Mouse (Mus musculus): ENCODE measurements at regions not wholly inside any gene's neighbourhood (a gene's known extent, or its start where the extent isn't known, plus 50 kb on each side); places are given as distances from the start of the nearest gene placed in this dataset.
A peak's percentile ranks its signal among the peaks of the same experiment; 100 is the strongest.

DNA sequence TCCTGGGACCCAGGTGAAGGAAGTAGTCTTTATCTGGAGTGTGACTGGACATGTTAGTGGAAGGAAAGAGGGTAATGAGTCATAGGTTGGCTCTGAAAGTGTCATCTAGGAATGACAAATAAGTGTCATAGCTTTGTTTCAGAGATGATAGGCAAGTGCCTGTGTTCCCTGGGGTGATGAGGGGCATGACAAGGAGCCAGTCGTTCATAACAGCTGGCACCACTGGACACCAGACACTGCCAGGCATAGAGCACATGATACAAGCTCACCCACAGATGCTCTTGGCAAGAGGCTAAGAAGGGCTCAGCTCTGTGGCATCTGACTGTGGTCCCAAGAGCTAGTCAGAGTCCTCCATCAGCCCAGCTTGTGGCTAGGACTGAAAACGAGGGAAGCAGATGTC, 171.0 kb downstream of the Rab11fip4 start:
- no peak for DNase-seq

DNA sequence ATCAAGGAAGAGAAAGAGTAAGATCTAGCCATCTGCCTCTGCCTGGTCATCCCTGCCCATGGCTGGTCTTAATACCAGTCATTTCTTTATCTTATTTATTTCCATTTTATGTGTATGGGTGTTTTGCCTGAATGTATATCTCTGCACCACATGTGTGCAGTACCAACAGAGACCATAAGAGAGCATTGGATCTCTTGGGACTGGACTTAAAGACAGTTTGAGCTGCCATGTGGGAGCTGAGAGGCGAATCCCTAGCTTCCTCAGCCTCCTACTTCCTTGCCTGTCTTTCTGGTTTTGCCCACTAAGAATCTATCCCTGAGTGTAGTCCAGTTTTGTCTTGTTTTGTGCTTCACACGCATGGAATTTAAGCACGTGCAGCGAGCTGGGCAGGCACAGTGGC, 169.5 kb downstream of the Rab11fip4 start:
- DNase-seq = no peak

DNA sequence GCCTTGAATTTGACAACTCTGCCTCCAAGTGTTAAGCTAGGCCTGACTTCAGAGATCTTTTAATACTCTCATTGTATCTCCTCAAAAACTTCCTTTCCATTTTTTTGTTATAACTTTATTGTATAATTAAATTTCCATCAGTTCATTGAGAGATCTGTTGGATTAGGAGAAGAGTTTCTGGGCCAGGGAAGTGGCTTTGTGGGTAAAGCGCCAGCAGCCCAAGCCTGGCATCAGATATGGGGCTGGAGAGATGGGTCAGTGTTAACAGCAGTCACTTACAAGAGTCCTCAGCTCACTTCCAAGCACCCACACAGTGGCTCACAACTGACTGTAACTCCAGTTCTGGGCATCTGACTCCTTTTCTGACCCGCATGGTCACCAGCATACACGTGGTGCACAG, 167.3 kb downstream of the Rab11fip4 start:
- DNase-seq = no peak

DNA sequence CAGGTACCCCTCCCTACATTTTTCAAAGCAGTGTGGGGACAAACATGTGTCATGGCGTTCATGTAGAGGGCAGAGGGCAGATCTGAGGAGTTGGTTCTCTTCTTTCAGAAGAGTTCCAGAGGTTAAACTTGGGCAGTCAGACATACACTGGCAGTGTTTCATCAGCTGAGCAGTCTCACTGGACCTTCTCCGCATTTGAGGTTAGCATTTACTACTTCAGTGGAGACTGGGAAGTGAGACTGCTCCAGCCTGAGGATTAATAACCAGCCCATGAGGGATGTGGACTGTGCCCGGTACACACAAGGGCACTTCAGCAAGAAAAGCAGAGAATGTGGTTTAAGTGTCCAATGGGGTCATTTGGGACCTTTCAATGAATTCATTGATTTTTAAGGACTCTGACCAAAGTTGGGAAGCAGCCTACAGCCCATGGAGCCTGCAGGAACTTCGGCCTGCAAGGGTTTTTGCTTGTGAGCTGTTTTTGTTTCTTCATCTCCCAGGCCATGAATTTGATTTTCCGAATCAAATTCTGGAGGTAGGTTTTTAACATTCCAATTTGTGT, 166.6 kb downstream of the Rab11fip4 start:
- DNase-seq = no peak

DNA sequence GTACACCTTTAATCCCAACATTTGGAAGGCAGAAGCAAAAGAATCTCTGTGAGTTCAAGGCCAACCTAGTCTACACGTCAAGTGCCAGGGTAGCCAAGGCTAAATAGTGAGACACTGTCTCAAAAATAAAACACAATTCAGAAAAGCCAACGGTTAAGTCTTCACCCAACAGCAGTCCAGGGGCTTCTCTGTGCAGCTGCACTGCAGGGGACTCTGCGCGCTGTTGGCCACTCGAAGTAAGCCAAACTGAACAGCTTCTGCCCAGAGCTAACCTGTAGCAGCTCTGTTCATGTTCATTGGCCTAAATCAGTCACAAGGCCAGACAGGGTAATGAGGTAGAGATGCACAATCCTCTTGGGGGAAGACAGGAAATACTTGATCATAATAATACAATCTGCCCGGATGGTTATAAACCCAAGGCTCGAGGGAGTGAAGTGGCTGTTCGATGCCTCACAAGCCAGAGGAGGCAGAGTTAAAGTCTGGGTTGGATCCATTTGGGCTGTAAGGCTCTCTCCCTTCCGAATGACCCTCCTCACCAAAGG, 165.4 kb downstream of the Rab11fip4 start:
- no peak for DNase-seq

DNA sequence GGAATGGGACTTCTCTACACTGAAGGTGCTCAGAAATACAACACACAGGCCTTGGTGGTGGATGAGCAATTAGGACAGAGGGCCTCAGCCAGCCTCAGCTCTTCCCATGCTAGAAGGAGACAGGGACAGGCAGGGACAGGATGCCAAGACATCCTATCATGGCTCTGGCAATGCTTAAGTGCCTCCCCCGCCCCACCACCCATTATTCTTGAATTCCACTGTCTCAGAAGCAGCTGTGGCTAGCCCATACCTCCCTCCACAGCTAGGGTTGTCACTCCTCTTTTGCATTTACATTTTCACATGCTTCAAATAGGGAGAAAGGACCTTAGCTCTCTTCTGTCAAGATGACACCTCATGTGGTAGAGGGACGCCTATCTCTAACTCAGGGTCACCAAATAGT, 162.5 kb downstream of the Rab11fip4 start:
- DNase-seq = no peak

DNA sequence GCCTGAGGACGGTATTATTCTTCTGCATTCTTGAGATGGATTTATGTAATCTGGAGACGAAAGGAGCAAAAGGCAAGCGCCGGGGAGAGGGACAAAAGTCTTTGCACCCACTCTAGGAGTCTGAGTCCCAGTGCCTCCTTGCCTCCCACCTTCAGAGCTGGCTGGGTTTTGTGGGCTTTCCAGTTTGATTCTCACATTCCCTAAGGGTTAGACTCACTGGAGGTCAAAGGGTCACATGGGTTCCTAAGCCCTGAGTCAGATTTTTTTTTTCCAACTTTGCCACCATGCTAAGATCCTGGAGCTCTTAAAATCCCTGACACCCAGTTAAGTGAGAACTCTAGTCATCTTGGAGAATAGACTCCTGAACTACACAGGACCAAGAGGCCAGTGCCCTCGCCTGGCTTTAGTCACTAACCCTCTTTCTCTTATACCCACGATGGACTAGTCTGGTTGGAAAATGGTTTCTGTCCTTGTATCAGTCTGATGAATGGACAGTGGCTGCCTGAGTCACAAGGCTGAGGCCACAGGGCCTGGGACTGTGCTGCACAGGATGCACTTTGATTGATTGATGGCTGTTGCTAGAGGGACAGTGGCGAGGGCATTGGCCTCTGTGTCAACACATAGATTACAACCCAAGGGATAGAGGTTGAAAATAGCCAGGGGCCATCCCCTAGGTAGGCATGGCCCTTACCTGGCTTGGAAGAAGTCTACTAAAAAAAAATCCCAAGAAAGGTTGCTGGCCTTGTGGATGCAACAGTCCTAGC, 161.9 kb downstream of the Rab11fip4 start:
- no peak for DNase-seq

DNA sequence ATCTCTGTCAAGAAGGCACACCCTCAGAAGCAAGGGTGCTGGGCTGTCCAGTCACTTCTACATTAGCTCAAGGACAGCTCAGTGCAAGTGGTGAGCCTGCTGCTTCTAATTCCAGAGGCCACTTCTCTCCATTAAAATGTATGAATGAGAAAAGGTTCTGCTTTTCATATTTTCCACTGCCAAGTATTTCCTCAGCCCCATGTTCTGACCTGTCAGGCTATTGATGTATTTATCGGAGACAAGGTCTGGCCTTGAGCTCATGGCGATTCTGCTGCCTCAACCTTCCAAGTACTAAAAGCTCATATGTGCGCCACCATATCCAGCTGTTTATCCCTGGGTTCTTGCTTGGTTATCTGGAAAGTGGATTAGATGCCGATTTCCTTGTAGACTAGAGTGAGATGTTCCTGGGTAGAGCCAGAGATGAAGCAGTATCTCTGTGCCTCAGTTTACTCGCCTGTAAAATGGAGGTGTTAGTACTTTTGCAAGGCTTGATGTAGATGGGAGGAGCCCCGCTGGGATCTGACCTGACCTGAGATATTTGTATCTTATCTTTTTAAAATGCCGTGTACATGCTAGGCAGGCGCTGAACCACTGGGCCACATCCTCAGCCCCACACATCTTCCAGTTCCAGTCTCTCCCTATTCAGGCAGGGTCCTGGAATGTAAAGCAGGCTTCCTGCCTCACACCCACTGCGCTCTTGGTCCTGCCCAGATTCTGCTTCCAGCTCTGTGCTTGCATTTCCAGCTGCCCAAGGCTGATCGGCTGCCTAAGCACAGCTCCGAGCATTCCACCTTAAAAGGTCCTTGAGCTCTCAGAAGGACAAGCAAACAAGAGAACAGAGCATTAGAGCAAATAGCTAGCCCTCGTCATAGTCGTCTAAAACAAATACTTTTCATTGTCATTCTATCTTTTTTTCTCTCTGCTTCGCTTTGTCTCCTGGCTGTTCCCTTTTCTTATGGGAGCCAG, 161.0 kb downstream of the Rab11fip4 start:
- peak; percentile 26 for DNase-seq

DNA sequence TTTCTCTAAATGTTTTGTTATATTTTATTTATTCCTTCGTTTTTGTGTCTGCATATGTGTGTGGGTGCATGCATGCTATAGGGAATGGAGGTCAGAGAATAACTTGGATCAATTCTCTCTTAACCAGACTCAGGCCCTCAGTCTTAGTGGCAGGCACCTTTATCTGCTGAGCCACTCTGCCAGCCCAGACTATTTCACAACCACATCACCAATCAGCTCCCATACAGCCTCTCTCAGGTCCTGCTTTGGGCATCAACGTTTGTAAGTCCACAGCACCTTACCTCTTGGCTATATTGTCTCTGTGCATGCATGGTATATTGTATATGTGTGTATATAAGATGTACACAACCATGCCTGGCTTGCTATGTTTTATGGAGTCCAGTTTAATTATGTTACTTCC, 159.9 kb downstream of the Rab11fip4 start:
- DNase-seq = no peak

DNA sequence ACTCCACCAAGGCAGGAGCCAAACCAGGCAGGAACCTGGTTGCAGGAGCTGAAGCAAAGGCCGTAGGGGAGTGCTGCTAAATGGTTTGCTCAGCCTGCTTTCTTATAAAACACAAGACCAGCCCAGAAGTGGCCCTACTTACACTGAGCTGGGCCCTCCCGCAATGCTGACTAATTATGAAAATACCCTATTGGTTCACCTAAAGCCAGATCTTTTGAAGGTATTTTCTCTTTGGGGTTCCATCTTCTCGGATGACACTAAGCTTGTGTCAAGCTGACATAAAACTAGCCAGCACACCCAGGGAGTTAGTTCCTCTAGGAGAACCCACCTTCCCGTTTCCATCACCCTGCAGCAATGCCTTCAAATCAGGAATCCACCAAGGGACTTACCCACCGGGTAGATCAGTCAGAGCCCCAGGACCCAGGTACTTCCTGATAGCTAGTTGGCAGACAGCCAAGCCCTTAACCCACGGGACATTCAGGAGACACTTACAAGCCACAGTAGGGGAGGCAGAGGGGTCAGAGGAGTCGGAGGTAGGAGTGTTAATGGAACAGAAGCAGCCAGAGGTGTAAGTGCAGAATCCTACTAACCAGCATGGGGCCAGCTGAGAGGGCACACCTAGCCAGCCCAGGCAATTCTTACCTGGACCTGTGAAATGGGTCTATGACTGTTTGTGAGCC, 158.9 kb downstream of the Rab11fip4 start:
- no peak for DNase-seq

DNA sequence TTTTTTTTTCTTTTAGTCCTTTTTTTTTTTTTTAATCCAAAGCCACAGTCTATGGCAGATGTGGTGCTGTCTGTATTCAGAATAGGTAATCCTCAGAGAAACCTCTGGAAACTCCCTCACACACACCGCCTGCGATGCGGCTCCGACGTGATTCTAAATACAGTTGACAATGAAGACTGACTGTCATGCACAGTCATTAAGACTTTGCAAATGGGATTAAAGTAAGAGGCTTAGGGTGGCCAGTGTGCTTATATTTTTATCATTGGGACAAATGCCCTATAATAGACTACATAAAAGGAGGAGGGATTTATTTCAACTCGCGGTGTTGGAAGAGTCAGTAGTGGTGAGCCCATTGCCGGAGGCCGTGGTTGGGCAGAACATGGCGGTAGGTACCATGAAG, 158.1 kb downstream of the Rab11fip4 start:
- no peak for DNase-seq

DNA sequence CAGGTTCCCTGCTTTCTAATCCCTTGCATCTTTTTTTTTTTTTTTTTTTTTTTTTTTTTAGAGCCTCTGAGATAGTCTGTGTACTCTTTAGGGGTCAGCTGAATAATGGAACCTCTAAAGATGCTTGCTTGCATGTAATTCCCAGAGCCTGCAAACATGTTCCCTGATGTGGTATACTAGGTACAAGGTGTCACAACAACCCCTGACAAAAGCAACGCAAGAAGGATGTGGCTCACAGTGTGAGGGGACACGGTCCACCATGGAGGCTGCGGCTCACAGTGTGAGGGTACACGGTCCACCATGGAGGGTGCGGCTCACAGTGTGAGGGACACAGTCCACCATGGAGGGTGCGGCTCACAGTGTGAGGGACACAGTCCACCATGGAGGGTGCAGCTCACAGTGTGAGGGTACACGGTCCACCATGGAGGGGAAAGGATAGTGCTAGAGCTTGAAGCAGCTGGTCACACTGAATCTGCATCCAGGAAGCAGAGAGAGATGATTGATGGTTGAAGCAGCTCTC, 157.7 kb downstream of the Rab11fip4 start:
- DNase-seq = no peak

DNA sequence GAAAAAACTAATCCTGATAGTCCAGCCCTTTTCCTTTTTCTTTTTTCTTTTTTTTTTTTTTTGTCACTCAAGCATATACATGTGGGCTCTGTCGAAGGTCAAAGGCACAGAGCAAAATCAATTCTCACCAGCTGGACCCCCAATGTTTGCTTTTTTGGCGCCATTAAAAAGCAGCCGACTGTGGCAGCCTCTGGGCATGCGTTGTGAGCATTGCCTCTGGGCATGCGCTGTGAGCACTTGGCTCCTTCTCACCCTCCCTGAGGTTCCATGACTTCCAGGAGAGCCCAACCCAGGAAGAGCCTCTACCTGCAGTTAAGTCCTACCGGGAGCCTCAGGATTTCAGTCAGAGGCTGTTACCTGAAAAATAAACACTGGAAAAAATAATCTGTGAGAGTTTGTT, 156.8 kb downstream of the Rab11fip4 start:
- DNase-seq = no peak
